Comparison of ENCODE assay signal across 8 mouse cellular contexts in the genomic region with DNA sequence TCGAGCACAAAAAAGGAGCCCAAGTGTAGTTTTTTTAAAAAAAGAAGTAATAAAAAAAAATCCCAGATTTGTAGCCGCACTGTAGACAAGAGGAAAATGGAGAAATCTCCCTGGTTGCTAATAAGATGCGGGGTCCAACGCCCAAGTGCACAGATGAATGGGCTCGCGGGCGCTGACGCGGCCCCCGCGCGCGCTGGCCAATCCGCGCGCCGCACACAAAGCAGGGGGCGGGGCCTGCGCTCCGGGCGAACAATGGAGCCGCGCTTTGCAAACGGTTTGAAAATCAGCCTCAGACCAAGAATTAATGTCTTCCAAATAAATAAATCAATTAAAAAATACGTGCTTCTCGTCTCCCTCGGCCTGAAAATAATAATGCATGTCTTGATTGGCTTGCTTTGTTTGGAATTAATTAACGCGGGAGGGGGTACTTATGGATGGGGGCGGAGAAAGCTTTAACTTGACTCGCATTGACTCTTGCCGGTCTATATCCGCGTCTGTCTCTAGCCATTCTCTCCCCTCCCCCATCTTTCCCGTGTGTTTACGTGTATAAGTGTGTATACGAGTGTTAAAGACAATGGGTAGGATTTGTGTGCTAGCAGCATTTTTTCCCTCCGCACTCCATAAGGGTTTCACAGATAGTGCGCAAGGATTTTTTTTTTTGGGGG. TPM values are rescaled to one million over a fixed set of nuclear protein-coding genes. Genes with fewer than 3 reads are reported as not detected.
DNase-seq lines count a peak whose midpoint lies in the region; ATAC-seq and TF ChIP-seq lines count a peak whose summit lies in the region.

A gene (minus strand): TSS at position 143 of the 665 bp plus-strand sequence.

- peaks cover 30% of the 10 kb centered on the region for H3K36me3 ChIP-seq in hindbrain, embryonic 10.5 days
- H3K36me3 ChIP-seq in lung, embryonic 15.5 days: peaks cover 10% of the 10 kb centered on the region
- peaks cover 13% of the 10 kb centered on the region; the same call in 1 of the 2 replicates for H3K36me3 ChIP-seq in thymus, adult 2 months (ENCODE audit: control insufficient read depth, insufficient read depth, low read length)

- peak; percentile 62 for DNase-seq in MEL-GATA-1-ER (ENCODE audit: extremely low read depth, low read depth)
- DNase-seq in cerebellum, adult 8-10 months: peak; percentile 72
- DNase-seq in frontal cortex, adult 2 months (ENCODE audit: extremely low spot score in 1 of 2, low spot score in 1 of 2): peak; percentile 65 to 89
- DNase-seq in hindbrain, embryonic 10.5 days (ENCODE audit: low spot score): peak; percentile 92
- peak; percentile 80 for DNase-seq in layer of hippocampus, adult 9-10 months (ENCODE audit: low spot score)
- peak; percentile 85 for DNase-seq in ovary, adult 18-20 months (ENCODE audit: low spot score)
- DNase-seq in thymus, adult 2 months: peak; percentile 89

- peak within 1 kb of the TSS; percentile 99 for H3K27ac ChIP-seq in hindbrain, embryonic 10.5 days
- H3K27ac ChIP-seq in lung, embryonic 15.5 days: peak within 1 kb of the TSS; percentile 96
- peak within 1 kb of the TSS; percentile 96 for H3K27ac ChIP-seq in thymus, adult 2 months (ENCODE audit: control insufficient read depth, insufficient read depth, low read length)

- H3K4me1 ChIP-seq in hindbrain, embryonic 10.5 days (replicated peaks): peaks cover 16% of the 10 kb centered on the region
- peaks cover 15% of the 10 kb centered on the region; the same call in 1 of the 2 replicates for H3K4me1 ChIP-seq in lung, embryonic 15.5 days
- H3K4me1 ChIP-seq in thymus, adult 2 months (replicated peaks; ENCODE audit: control insufficient read depth, insufficient read depth, low read length): no peaks in the 10 kb centered on the region; the same call in 1 of the 2 replicates

- H3K9me3 ChIP-seq in hindbrain, embryonic 10.5 days: no peaks in the 10 kb centered on the region
- H3K9me3 ChIP-seq in lung, embryonic 15.5 days: no peaks in the 10 kb centered on the region

- H3K9ac ChIP-seq in lung, embryonic 15.5 days: peak within 1 kb of the TSS; percentile 97

- peak; percentile 91 for TF ChIP-seq POLR2A in thymus, adult 2 months (IDR thresholded peaks at IDR 0.05; ENCODE audit: control insufficient read depth, extremely low read depth, insufficient read depth, low read length, poor library complexity)

- peak within 1 kb of the TSS; percentile 92 for H3K4me3 ChIP-seq in hindbrain, embryonic 10.5 days
- peak within 1 kb of the TSS; percentile 95 for H3K4me3 ChIP-seq in lung, embryonic 15.5 days
- peak within 1 kb of the TSS; percentile 100 for H3K4me3 ChIP-seq in thymus, adult 2 months (ENCODE audit: control insufficient read depth, insufficient read depth, low read length)

- TF ChIP-seq CTCF in thymus, adult 2 months (IDR thresholded peaks at IDR 0.05; ENCODE audit: borderline replicate concordance, control insufficient read depth, extremely low read depth, insufficient read depth, low read length, poor library complexity): no peak

- ATAC-seq in lung, embryonic 15.5 days (ENCODE audit: borderline replicate concordance, extremely low read depth, low FRiP score, low TSS enrichment): peak; percentile 51

- peak within 1 kb of the TSS; percentile 77 for H3K4me2 ChIP-seq in lung, embryonic 15.5 days

- no peaks in the 10 kb centered on the region for H3K27me3 ChIP-seq in hindbrain, embryonic 10.5 days (ENCODE audit: insufficient read depth, poor library complexity, severe bottlenecking)
- no peaks in the 10 kb centered on the region for H3K27me3 ChIP-seq in lung, embryonic 15.5 days
- H3K27me3 ChIP-seq in thymus, adult 2 months (ENCODE audit: control insufficient read depth, insufficient read depth, low read length): no peaks in the 10 kb centered on the region

- under 1% methylated on average over 39 of the region's 39 CpGs for WGBS in hindbrain, embryonic 10.5 days
- WGBS in lung, embryonic 15.5 days: 0% methylated on average over 39 of the region's 39 CpGs
- WGBS in thymus, adult 2 months: 0% methylated on average over 39 of the region's 39 CpGs

RNA-seq across cellular contexts. Expression of the gene that starts here (rescaled TPM):
- 119 and 126 TPM in 2 replicates for polyA plus RNA-seq in frontal cortex, adult 2 months (2012; rRNA removed)
- polyA plus RNA-seq in hindbrain, embryonic 10.5 days (2016; fragmentation: Nextera tagmentation; extraction: Ambion mirVana): 171 and 173 TPM in 2 replicates
- 97.6 and 101 TPM in 2 replicates for polyA plus RNA-seq in lung, embryonic 15.5 days (2015; fragmentation: Nextera tagmentation; extraction: Ambion mirVana)
- 47.7 and 79.9 TPM in 2 replicates for polyA plus RNA-seq in thymus, adult 2 months (2012; rRNA removed)

Comparison
In these comparisons a context has a peak if more than half of its experiments do, and no peak if none do; other contexts are left out.
1. Peak in every context shown above with its lines: DNase-seq, ATAC-seq, H3K4me3 ChIP-seq and H3K27ac ChIP-seq.